Mouse (Mus musculus) hematopoietic stem cell, adult 5-6 weeks (primary cell): ENCODE measurements around the gene Fcgr1. TPM values are rescaled to one million over a fixed set of nuclear protein-coding genes. Genes with fewer than 3 reads are reported as not detected.
"Not testable (repeated sequence)": the region's sequence is repeated elsewhere in the genome, so short reads cannot be mapped to it uniquely, and the experiment has no call there.

Experiments
- ATAC-seq, 2 experiments: fragments of 125-278 bp in 1 of 2; replicated peaks in 1 of 2; 2 replicates each; pipeline ENCODE4 v1.8.0; 2016 to 2017; ENCODE audit warnings: inconsistent platforms in 2 of 2, mild to moderate bottlenecking in 2 of 2, moderate number of reproducible peaks in 2 of 2, low read depth in 1 of 2, moderate TSS enrichment in 1 of 2; ENCODE audit not compliant: low FRiP score in 2 of 2, poor library complexity in 2 of 2, severe bottlenecking in 2 of 2, insufficient read depth in 1 of 2, low TSS enrichment in 1 of 2
- total RNA-seq: library from RNA; stranded (forward); fragments of 172-1452, 232-1000 nt; gene quantifications from 2 replicates; pipeline ENCODE4 v1.2.3, GENCODE M21; 2017

The Fcgr1 gene
- total RNA-seq, 1 experiment from 2014 or later = 4.9 TPM

DNA sequence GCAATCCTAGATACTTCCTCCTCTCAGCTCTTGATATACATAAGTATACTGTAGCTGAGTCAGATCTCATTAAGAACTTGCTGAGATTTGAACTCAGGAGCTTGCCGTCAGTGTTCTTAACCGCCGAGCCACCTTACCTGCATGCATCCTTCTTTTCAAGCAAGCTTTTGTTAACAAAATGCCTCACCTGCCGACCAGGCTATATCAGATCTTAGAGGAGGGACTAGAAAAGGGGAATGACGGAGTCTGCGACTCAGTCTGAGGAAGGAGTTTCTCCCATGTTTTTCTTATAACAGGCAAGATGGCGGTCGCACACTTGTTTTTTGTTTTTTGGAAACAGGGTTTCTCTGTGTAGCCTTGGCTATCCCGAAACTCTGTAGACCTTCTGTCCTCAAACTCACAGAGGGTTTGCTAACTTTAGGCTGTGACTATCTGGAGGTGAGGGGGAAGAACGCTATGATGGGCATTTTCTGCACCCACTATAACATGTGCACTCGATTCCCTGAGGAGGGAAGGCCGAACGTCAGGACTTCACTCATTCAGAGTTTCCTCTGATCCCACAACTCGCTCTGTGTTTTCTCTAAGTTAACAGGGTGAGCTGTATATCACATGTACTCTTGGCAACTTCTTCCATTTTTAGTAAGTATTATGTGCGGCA lies 35.1 kb upstream of the Fcgr1 start:
- ATAC-seq = no peak

DNA sequence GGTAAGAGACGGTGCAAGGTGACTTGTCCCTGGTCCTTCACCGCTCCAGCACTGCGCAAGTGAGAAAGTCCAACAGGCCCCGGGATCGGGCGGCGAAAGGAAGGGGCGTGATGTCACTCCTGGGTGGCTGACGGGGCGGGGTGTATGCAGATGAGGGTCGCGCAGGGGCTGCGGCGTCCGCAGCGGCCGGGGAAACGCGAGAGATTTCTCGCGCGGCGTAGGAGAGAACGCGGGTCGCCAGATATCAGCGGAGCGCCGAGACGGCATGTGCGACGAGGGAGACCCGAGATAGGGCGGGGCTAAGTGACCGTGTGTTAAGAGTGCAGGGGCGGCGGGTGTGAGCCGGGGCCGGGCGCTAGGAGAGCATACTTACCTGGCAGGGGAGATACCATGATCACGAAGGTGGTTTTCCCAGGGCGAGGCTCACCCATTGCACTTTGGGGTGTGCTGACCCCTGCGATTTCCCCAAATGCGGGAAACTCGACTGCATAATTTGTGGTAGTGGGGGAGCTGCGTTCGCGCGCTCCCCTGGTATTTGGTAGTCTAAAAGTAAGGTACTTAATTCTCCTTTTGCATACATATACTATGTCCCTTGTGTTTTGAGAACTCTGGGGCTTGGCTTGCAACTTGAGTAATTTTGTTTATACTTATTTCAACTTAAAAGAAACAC lies 34.4 kb upstream of the Fcgr1 start:
- ATAC-seq = peak; percentile 33 to 46; a peak in 2 of 4 replicates

DNA sequence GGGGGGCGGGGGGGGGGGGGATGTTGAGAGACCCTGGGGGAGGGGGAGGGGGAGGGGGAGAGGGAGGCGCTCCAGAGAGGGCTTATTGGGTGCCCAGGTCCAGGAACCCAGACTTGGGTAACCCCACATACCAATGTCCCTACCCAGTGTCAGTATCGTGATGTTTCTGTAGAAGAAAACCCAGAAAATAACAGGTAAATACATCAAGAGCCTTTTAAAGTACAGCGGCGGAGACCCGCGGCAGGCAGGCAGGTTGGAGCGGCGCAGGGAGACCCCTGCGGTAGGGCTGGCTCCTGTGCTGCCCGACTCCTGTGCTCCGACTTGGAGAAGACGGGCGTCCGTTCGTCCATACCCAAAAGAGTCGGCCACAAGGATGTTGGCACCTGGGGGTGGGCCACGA lies 33.9 kb upstream of the Fcgr1 start:
- peak in 1 of 2 experiments; percentile 22; a peak in 1 of 4 replicates for ATAC-seq

DNA sequence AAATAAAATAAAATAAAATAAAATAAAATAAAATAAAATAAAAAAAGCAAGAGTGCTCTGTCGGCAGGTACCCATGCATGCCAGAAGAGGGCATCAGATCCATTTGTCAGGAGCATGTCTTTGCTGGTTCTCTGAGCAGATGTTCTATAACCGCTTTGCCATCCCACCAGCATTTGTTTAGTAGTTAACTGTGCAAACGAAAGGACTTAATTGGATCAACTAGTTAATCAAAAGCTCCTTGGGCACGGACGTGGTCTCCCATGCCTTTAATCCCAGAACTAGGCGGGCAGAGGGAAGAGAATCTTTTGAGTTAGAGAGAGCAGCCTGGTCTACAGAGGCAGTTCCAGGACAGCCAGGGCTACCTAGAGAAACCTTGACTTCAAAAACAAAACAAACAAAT lies 33.4 kb upstream of the Fcgr1 start:
- peak in 1 of 2 experiments; percentile 71; a peak in 2 of 4 replicates for ATAC-seq

DNA sequence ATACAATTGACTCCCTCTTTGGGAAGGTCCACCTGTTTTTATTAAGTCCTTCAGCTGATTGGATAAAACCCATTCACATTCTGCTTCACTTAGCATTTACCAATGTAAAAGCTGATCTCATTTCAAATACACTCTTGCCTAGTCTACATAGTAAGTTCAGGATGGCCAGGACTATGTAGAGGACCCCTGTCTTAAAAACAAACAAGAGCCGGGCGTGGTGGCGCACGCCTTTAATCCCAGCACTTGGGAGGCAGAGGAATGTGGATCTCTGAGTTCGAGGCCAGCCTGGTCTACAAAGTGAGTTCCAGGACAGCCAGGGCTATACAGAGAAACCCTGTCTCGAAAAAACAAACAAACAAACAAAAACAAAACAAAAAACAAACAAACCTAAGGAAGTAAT lies 30.0 kb upstream of the Fcgr1 start:
- not testable (repeated sequence) for ATAC-seq

DNA sequence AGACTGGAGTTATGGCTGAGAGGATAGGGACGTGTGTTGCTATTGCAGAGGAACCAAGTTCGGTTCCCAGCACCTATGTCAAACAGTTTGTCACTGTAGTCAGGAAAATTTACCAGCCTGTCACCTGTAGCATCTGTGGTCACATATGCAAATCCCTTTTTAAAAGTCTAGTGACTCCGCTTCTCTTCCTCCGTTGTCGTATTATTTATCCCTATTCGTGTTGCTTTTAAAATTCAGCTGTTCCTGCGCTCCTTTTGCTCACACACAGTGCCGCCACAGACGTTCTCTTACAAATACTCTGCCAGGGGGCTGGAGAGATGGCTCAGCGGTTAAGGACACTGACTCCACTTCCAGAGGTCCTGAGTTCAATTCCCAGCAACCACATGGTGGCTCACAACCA lies 28.8 kb upstream of the Fcgr1 start:
- ATAC-seq = no peak

- ATAC-seq = no peak
These were observed 28.1 kb upstream of the Fcgr1 start for GRCm38 (mm10) chr3:96321891-96322290.

DNA sequence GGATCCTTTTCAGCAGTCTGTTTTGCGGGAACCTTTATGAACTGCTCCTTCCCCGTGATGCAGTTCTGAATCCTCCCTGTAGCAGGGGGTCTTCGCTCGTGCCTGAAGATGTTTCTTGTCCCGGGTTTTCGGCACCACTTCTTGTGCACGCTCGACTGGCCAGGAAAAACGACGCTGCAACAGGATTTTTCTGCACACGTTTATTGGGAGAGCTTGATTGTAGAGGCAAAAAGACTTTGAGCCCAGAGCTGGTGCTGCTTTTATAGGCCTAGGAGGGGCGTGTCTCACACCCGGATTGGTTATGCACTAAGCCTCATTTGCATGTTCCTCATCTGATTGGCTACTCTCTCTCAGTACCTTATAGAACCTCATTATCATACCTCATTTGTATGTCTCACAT lies 26.2 kb upstream of the Fcgr1 start:
- not testable (repeated sequence) for ATAC-seq

DNA sequence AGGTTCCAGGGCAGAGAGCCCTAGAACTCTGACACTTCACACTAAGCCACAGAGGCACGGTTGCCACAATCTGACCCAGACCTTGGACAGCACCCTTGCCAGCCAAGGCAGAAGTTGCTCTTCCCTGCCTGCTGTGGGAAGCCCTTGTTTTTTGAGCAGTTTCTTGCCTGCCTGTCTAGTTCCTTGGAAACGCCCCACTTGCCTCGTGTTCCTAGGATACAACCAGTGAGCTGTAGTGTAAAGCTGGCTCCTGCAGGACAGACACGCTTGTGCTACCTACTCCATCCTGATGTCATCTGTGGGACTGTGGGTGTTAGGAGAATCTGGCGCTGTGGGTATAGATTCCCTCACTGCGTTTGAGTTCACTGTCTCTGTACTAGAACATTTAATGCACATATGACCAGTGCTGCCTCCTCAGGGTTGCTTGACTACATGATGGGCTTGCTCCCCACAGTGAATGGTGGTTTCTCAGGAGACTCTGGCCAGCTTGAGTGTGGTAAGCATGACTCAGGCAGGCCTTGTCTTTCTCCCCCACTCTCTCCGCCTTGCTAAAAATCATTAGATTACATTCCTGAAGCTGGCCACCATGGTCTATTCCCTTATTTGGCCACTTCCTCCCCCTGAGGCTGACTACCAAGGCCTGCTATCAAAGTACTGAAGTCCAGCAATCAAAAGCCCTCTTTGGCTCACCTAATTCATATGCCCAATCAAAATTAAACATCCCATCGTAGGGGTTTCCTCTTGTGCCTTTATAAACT lies 18.8 kb upstream of the Fcgr1 start:
- no peak for ATAC-seq

GRCm38 (mm10) chr3:96309441-96309840 lies 15.7 kb upstream of the Fcgr1 start:
- ATAC-seq = no peak

- ATAC-seq = no peak
These were observed 12.7 kb upstream of the Fcgr1 start for GRCm38 (mm10) chr3:96306506-96306905.

DNA sequence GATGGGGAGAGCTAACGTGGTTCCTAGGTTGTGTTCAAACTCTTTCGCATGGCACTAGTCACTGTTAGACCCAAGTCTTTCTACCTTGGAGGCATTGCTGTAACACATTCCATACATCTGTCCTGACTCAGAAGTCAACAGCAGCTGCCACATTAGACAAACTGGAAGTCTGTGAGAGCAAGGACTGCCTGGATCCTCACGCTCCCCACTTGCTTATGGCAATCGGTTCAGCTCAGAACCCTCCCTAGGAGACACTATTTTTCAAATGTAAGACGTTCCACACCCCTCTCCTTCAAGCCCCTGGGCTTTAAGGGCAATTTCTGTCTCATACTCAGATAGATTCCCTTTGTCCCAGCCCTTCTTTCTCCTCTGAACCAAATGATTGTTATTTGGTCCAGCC lies 8.3 kb upstream of the Fcgr1 start:
- ATAC-seq = no peak

DNA sequence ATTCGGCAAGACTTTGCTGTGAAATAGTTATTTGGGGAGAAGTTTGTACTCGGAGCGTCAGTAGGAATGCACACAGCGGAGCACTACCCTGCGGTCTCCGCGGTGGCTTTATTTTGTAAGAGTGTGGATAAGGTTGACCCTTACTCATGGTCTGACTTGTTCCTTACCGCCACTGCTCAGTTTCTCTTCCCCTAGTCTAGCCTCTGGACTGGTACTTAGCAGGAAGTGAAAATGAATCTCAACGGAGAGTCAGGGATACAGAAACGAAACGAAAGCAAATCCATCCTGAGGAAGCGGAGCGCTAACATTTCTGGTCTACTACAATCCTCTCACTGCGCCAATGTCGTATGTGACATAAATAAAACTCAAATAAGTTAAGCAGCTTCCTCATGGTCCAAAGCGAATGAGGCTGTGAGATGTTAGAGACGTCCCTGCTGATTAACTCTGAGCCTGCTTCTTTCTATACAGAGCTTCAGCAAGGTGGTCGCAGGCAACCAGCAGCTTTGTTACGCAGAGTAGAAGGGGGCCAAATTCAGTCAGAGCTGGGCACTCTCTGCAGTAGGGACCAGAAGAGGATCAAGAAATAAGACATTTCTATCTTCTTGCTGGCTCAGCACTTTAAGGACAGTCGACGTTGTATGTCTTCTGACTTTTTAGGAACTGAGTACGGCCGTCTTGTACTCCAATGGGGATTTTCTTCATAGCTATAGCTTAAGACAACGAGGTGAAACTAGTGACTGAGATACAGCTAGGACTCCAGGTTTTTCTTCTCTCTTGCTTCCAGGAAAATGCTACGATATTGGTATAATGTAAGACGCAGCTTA lies 7.1 kb upstream of the Fcgr1 start:
- peak; percentile 37 to 66 for ATAC-seq

DNA sequence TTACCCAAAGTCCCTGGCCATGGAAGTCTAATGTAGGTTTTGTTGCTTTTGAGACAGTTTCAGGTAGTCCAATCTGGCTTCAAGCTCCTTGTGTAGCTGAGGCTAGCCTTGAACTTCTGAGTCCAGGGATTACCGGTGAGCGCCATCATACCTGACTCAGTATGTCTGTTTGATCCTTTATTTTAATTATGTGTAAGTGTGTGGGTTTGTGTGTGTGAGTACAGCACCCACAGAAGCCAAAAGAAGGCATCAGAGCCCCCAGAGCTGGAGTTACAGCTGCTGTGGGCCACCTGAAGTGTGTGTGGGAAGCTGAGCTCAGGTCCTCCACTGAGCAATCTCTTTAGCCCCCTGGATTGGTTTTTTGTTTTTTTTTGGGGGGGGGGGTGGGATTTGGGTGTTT lies 5.8 kb upstream of the Fcgr1 start:
- ATAC-seq = no peak

DNA sequence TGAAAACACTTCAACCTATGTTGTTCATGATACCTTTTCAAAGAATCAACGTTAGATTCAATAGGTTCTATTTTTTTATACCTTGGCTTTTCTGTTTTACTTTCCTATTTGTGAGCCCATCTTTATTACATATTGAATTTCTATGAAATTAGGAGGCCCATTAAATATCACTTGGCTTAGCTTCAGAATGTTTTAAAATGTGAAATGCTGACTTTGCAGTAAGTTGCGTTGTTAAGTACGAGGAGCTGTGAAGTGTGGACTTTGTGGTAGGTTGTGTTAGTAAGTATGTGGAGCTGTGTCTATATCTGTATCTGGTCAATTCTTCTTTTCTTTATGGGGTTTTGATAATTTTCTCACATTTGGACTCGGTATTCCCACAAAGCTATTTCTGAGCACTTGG lies 4.6 kb upstream of the Fcgr1 start:
- no peak for ATAC-seq

DNA sequence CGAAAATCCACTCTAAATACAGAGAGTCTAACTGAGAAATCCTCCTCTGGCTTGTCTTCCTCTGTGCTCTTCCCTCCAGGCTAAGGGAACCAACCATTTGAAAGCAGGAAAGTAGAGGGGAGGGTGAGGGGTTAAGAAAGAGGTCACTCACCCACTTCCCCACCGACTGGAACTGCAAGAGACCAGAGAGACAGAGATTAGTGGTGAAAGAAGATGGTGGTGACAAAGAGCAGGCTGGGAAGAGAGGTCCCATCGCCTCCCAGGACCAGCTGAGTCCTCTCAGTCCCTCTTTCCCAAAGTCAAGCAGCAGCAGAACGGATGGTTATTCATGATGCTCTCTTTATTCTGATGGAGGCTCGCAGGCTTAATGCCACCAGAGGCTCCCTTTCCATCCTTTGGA lies 401 bp downstream of the Fcgr1 start:
- ATAC-seq = 0 out of 4 replicates have a peak, but pooled peaks of 1 of the 2 experiments have one; percentile 9

DNA sequence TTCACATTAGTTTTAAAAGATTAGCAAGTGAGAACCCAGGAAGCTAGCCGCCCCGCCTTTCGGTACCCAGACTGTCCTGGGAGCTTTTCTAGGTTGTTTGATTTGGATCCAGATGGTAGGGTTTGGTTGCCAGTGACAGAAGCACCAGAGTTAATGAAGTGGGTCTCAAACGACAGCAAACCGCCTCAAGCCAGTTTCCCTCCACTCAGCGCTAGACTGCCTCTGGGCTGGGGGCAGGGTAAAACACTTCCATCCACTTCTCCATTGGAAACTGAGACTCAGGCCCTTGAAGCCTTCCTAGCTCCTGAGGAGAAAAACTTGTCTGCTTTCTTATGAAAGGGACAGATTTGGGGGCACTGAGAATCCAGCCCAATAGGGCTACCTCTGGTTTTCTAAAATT lies 1.1 kb downstream of the Fcgr1 start:
- no peak for ATAC-seq

GRCm38 (mm10) chr3:96290727-96291126 lies 3.0 kb downstream of the Fcgr1 start:
- not testable (repeated sequence) for ATAC-seq
